Mouse (Mus musculus): Measurements from ENCODE around the gene Spg7.

- TF ChIP-seq CTCF (IDR thresholded peaks at IDR 0.05; ENCODE audit: low read depth) (peak; percentile 10; the same call in 1 of the 2 replicates), EP300 (IDR thresholded peaks at IDR 0.05; ENCODE audit: low read depth) (no peak)
Measured at GRCm38 (mm10) chr8:123113908-123114469, 51.2 kb downstream of the Spg7 start.
